Mouse (Mus musculus): ENCODE data around the gene Eif5b. TPM values are rescaled to one million over a fixed set of nuclear protein-coding genes. Genes with fewer than 3 reads are reported as not detected.

The Eif5b gene
- polyA plus RNA-seq, 1 experiment from 2014 or later: 23.6 TPM

DNA sequence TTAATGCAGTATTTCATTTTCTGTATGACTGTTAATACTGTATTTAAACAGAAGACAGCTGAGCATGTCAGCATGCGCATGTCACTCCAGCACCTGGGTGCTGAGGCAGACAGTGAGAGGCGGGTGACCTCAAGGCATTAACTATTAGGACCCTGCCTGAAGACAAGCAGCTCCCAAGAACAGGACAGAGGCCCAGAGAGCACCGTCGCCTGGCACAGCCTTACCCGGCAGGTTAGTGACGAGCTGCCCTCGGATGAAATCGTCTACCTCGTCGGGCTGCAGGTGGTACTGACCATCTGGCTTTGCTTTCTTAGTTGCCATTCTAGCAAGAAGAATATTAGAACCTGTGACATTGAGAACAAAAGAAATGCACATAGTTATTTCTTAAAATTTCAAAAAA lies 69.5 kb downstream of the Eif5b start:
- WGBS: 97% methylated on average over 10 of the region's 10 CpGs
- no peaks in the 10 kb centered on the region for H3K27me3 ChIP-seq (replicated peaks)
- no peak for ATAC-seq (replicated peaks)
- no peaks in the 10 kb centered on the region for H3K4me1 ChIP-seq
- H3K4me3 ChIP-seq: no peak overlapping the region
- no peak overlapping the region for H3K27ac ChIP-seq
- peaks cover 40% of the 10 kb centered on the region for H3K36me3 ChIP-seq (replicated peaks)
- no peak overlapping the region for H3K4me2 ChIP-seq
- H3K9me3 ChIP-seq: no peaks in the 10 kb centered on the region
- no peak overlapping the region for H3K9ac ChIP-seq

DNA sequence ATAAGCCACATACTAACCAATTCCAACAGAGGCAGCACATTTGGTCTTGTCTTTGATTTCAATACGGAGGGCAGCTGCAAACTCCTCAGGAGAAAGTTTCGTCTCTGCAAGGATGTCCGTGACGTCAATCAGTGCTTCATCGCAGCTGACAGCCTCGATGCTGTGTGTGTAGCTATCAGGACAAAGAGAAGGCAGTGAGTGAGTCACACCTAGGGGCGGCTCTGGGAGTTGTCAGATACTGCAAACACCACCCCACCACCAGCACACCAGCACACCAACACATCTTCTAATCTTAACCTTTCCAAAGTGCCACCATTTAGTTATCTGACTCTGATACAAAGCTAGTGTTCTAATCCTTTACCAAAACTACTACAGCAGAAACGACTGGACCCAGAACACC lies 73.5 kb downstream of the Eif5b start:
- whole genome bisulfite sequencing: 90% methylated on average over 8 of the region's 8 CpGs
- no peaks in the 10 kb centered on the region for H3K27me3 ChIP-seq (replicated peaks)
- H3K9ac ChIP-seq: no peak overlapping the region
- ATAC-seq (replicated peaks): no peak
- H3K36me3 ChIP-seq (replicated peaks): peaks cover 27% of the 10 kb centered on the region
- H3K4me2 ChIP-seq: no peak overlapping the region
- no peaks in the 10 kb centered on the region for H3K4me1 ChIP-seq
- no peaks in the 10 kb centered on the region for H3K9me3 ChIP-seq
- H3K27ac ChIP-seq: no peak overlapping the region
- no peak overlapping the region for H3K4me3 ChIP-seq

DNA sequence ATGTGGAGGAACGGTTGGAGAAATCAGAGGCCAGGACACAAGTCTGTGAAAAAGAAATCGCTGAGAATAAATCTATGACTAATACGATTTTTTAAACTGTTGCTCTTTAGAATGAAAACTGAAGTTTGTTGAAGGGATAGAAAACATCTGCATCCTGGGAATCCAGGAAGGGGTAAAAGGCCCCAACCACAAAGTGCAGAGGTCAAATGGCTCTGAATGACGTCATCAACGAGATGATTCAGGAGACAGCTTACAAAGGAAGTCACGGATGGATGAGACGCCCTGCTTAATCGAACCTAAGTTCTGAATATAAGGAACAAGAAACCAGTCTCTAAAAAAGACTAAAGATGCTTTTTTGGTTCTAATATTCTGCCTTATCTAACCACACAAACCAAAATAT lies 83.5 kb downstream of the Eif5b start:
- Histone ChIP-seq H3K4me3 (no peak overlapping the region), H3K27ac (no peak overlapping the region), H3K36me3 (replicated peaks) (peaks cover 15% of the 10 kb centered on the region), H3K9ac (no peak overlapping the region), H3K4me1 (no peaks in the 10 kb centered on the region), H3K9me3 (no peaks in the 10 kb centered on the region), H3K4me2 (no peak overlapping the region), H3K27me3 (replicated peaks) (no peaks in the 10 kb centered on the region)
- 77% methylated on average over 8 of the region's 8 CpGs for WGBS
- ATAC-seq (replicated peaks): no peak

DNA sequence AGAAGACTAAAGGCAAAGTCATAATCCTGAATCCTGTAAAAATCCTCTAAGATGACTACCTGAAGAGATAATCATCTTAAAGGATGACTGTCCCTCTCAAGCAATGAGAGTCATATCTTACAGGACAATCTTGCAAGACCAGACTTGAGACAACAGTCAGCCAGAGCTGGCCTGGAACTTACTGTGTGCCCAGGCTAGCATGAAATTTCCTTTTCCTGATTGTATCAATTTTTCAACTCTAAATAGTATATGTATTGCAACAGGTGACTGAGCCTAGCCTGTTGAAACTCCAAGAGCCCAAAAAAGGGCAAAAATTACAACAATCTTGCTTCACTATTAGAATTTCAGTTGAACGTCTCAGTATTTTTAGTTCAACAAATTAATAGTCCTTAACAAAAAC lies 105.4 kb downstream of the Eif5b start:
- Histone ChIP-seq H3K27ac (no peak overlapping the region), H3K4me1 (no peaks in the 10 kb centered on the region), H3K9me3 (no peaks in the 10 kb centered on the region), H3K27me3 (replicated peaks) (no peaks in the 10 kb centered on the region), H3K36me3 (replicated peaks) (peaks cover 12% of the 10 kb centered on the region; the same call in 1 of the 2 replicates), H3K9ac (no peak overlapping the region), H3K4me2 (no peak overlapping the region), H3K4me3 (no peak overlapping the region)
- ATAC-seq (replicated peaks): no peak
- WGBS: 92% methylated on average over 1 of the region's 1 CpGs

DNA sequence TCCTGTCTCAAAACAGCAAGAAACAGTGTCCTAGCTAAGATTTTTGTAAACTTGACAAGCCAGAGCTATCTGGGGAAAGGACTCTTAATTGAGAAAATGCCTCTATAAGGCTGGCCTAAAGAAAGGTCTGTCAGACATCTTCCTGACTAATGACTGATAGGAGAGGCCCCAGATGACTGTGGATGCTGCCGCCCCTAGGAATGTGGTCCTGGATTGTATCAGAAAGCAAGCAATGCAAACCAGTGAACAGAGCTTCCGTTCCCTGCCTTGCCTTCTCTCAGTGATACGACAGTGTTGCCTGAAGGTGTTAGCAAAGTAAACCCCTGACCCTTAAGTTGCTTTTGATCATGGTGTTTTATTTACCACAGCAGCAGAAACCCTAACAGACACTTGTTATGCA lies 106.0 kb downstream of the Eif5b start:
- Histone ChIP-seq H3K27me3 (replicated peaks) (no peaks in the 10 kb centered on the region), H3K4me1 (no peaks in the 10 kb centered on the region), H3K27ac (no peak overlapping the region), H3K9ac (no peak overlapping the region), H3K36me3 (replicated peaks) (0 out of 2 replicates have a peak, but pooled peaks cover 9% of the 10 kb centered on the region), H3K4me2 (no peak overlapping the region), H3K9me3 (no peaks in the 10 kb centered on the region), H3K4me3 (no peak overlapping the region)
- WGBS: 74% methylated on average over 3 of the region's 3 CpGs
- ATAC-seq (replicated peaks): no peak

Other genes starting within 250 kb of the Eif5b start
- 19.1 and 20.8 TPM in 2 replicates for gene Tsga10, start 131.6 kb upstream of the Eif5b start, polyA plus RNA-seq (2015; fragmentation: Nextera tagmentation; extraction: Ambion mirVana)
- gene Lipt1, start 126.3 kb upstream of the Eif5b start, polyA plus RNA-seq (2015; fragmentation: Nextera tagmentation; extraction: Ambion mirVana): 6.9 and 7.7 TPM in 2 replicates
- 15.6 and 15.9 TPM in 2 replicates for gene Mitd1, start 107.6 kb upstream of the Eif5b start, polyA plus RNA-seq (2015; fragmentation: Nextera tagmentation; extraction: Ambion mirVana)
- gene Mrpl30, start 107.5 kb upstream of the Eif5b start, polyA plus RNA-seq (2015; fragmentation: Nextera tagmentation; extraction: Ambion mirVana): 224 and 231 TPM in 2 replicates
- gene Lyg2, start 81.5 kb upstream of the Eif5b start, polyA plus RNA-seq (2015; fragmentation: Nextera tagmentation; extraction: Ambion mirVana): not detected in 2 replicates
- gene Lyg1, start 40.3 kb upstream of the Eif5b start, polyA plus RNA-seq (2015; fragmentation: Nextera tagmentation; extraction: Ambion mirVana): not detected in 2 replicates
- gene Txndc9, start 117 bp upstream of the Eif5b start, polyA plus RNA-seq (2015; fragmentation: Nextera tagmentation; extraction: Ambion mirVana): 129 and 135 TPM in 2 replicates
- 39.7 and 39.9 TPM in 2 replicates for gene Rev1, start 131.8 kb downstream of the Eif5b start, polyA plus RNA-seq (2015; fragmentation: Nextera tagmentation; extraction: Ambion mirVana)